Mouse (Mus musculus): Measurements from ENCODE around the gene Sbp. TPM values are rescaled to one million over a fixed set of nuclear protein-coding genes. Genes with fewer than 3 reads are reported as not detected.

Gene Sbp
- polyA plus RNA-seq, 1 experiment from 2014 or later, result not detected

- peak overlapping the region; percentile 37 for H3K4me3 ChIP-seq
- H3K27ac ChIP-seq, result no peak overlapping the region
- peak overlapping the region; percentile 64 for H3K9ac ChIP-seq
- 0 out of 2 replicates have a peak, but pooled peaks have one; percentile 48 for ATAC-seq (ENCODE audit: insufficient number of reproducible peaks, insufficient read depth, low FRiP score, low TSS enrichment, low read depth)
- H3K4me2 ChIP-seq, result peak overlapping the region; percentile 63
- no peaks in the 10 kb centered on the region for H3K36me3 ChIP-seq
- H3K9me3 ChIP-seq, result no peaks in the 10 kb centered on the region
- WGBS, result 12% methylated on average over 31 of the region's 31 CpGs
- peaks cover 8% of the 10 kb centered on the region for H3K4me1 ChIP-seq
- 0 out of 2 replicates have a peak, but pooled peaks cover 12% of the 10 kb centered on the region for H3K27me3 ChIP-seq
These were observed 52.3 kb downstream of the Sbp start for GRCm38 (mm10) chr17:23993559-23994428.

DNA sequence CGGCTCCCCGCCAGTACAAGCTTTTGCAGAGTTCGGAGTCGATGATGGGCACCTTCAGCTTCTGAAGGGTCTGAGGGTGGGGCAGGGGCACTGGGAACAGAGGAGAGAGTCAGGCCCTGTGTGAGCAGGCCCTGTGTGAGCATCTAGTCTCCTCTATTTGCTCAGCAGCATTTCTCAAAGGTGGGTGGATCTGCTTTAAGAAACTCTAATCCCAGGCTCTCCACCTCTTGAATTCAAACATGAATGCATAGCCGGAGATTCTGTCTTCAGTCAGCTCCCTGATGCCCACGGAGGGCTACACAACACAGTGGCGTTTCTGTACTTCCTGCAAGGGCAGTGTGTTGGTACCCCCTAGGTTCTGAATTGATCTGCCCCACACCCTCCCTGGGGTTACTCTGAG lies 53.2 kb downstream of the Sbp start:
- Histone ChIP-seq H3K4me3 (no peak overlapping the region), H3K4me1 (peaks cover 8% of the 10 kb centered on the region), H3K9me3 (no peaks in the 10 kb centered on the region), H3K27ac (no peak overlapping the region), H3K27me3 (0 out of 2 replicates have a peak, but pooled peaks cover 11% of the 10 kb centered on the region), H3K9ac (0 out of 2 replicates have a peak overlapping the region, but pooled peaks have one; percentile 12), H3K36me3 (no peaks in the 10 kb centered on the region), H3K4me2 (no peak overlapping the region)
- 59% methylated on average over 7 of the region's 7 CpGs for WGBS
- no peak for ATAC-seq (ENCODE audit: insufficient number of reproducible peaks, insufficient read depth, low FRiP score, low TSS enrichment, low read depth)

Other genes starting within 250 kb of the Sbp start
- 0.25 and 0.32 TPM in 2 replicates for gene 1520401A03Rik, start 218.9 kb upstream of the Sbp start, polyA plus RNA-seq (2015; fragmentation: Nextera tagmentation; extraction: Ambion mirVana)
- 49.3 and 56.2 TPM in 2 replicates for gene Pkmyt1, start 215.3 kb upstream of the Sbp start, polyA plus RNA-seq (2015; fragmentation: Nextera tagmentation; extraction: Ambion mirVana)
- gene Paqr4, start 200.8 kb upstream of the Sbp start, polyA plus RNA-seq (2015; fragmentation: Nextera tagmentation; extraction: Ambion mirVana), result 12.4 and 12.5 TPM in 2 replicates
- gene Kremen2, start 195.8 kb upstream of the Sbp start, polyA plus RNA-seq (2015; fragmentation: Nextera tagmentation; extraction: Ambion mirVana), result 31.7 and 42.3 TPM in 2 replicates
- 90.2 and 95.6 TPM in 2 replicates for gene Flywch1, start 170.1 kb upstream of the Sbp start, polyA plus RNA-seq (2015; fragmentation: Nextera tagmentation; extraction: Ambion mirVana)
- gene Flywch2, start 155.6 kb upstream of the Sbp start, polyA plus RNA-seq (2015; fragmentation: Nextera tagmentation; extraction: Ambion mirVana), result 54.1 and 65.1 TPM in 2 replicates
- 616 and 642 TPM in 2 replicates for gene Srrm2, start 151.1 kb upstream of the Sbp start, polyA plus RNA-seq (2015; fragmentation: Nextera tagmentation; extraction: Ambion mirVana)
- gene Elob, start 112.5 kb upstream of the Sbp start, polyA plus RNA-seq (2015; fragmentation: Nextera tagmentation; extraction: Ambion mirVana), result 1,169 and 1,240 TPM in 2 replicates
- gene Prss33, start 105.6 kb upstream of the Sbp start, polyA plus RNA-seq (2015; fragmentation: Nextera tagmentation; extraction: Ambion mirVana), result 0.38 and 0.48 TPM in 2 replicates
- gene Prss32, start 97.8 kb upstream of the Sbp start, polyA plus RNA-seq (2015; fragmentation: Nextera tagmentation; extraction: Ambion mirVana), result 0.78 TPM in 1 of 2 replicates, not detected in the other
- 2.0 TPM in 2 replicates for gene Prss41, start 97.5 kb upstream of the Sbp start, polyA plus RNA-seq (2015; fragmentation: Nextera tagmentation; extraction: Ambion mirVana)
- gene Prss21, start 73.6 kb upstream of the Sbp start, polyA plus RNA-seq (2015; fragmentation: Nextera tagmentation; extraction: Ambion mirVana), result not detected in 2 replicates
- not detected in 2 replicates for gene Dcpp1, start 60.8 kb upstream of the Sbp start, polyA plus RNA-seq (2015; fragmentation: Nextera tagmentation; extraction: Ambion mirVana)
- not detected in 2 replicates for gene Dcpp2, start 60.8 kb upstream of the Sbp start, polyA plus RNA-seq (2015; fragmentation: Nextera tagmentation; extraction: Ambion mirVana)
- not detected in 2 replicates for gene Dcpp3, start 24.2 kb upstream of the Sbp start, polyA plus RNA-seq (2015; fragmentation: Nextera tagmentation; extraction: Ambion mirVana)
- gene Sbpl, start 13.6 kb downstream of the Sbp start, polyA plus RNA-seq (2015; fragmentation: Nextera tagmentation; extraction: Ambion mirVana), result not detected in 2 replicates
- gene Prss30, start 38.9 kb downstream of the Sbp start, polyA plus RNA-seq (2015; fragmentation: Nextera tagmentation; extraction: Ambion mirVana), result 0.18 TPM in 1 of 2 replicates, not detected in the other
- 2.2 and 2.5 TPM in 2 replicates for gene Prss22, start 56.4 kb downstream of the Sbp start, polyA plus RNA-seq (2015; fragmentation: Nextera tagmentation; extraction: Ambion mirVana)
- gene Prss27, start 96.5 kb downstream of the Sbp start, polyA plus RNA-seq (2015; fragmentation: Nextera tagmentation; extraction: Ambion mirVana), result 0.28 and 0.38 TPM in 2 replicates
- 69.1 and 78.9 TPM in 2 replicates for gene Kctd5, start 131.8 kb downstream of the Sbp start, polyA plus RNA-seq (2015; fragmentation: Nextera tagmentation; extraction: Ambion mirVana)
- 35.8 and 37.8 TPM in 2 replicates for gene Pdpk1, start 209.3 kb downstream of the Sbp start, polyA plus RNA-seq (2015; fragmentation: Nextera tagmentation; extraction: Ambion mirVana)
- gene Amdhd2, start 222.1 kb downstream of the Sbp start, polyA plus RNA-seq (2015; fragmentation: Nextera tagmentation; extraction: Ambion mirVana), result 34.1 and 41.4 TPM in 2 replicates
- gene Atp6v0c, start 228.0 kb downstream of the Sbp start, polyA plus RNA-seq (2015; fragmentation: Nextera tagmentation; extraction: Ambion mirVana), result 420 and 448 TPM in 2 replicates